In the genomic region with DNA sequence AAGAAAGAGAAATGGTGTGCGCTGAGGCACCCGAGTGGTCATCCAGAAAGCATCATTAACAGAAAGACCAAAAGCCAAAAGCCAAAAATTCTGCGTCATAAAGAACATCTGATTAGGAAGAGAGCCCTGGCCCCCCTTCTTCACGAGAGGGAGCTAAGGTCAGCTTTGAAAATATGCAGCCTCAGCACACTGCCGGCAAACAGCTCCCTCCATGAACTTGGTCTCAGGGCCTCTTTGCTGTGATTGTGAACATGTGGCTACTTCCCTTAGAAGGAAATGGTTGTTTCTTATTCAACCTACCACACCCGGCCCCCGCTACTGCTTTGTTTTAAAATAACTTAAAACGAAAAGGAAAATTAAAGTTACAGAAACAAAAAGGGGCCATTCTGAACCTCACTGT, we compare ENCODE assay signal across 10 mouse cellular contexts. TPM values are rescaled to one million over a fixed set of nuclear protein-coding genes. Genes with fewer than 3 reads are reported as not detected.
A peak's percentile ranks its signal among the peaks of the same experiment; 100 is the strongest.
DNase-seq lines count a peak whose midpoint lies in the region; ATAC-seq lines count a peak whose summit lies in the region.
"Had no signal": no experiment of that assay in that cellular context is flagged by ENCODE, and none has a peak within 500 bp of the region (broad histone marks: within the 10 kb centered on the region; RNA-seq: fewer than 3 reads in every experiment).

No protein-coding gene starts in this region.

- peak overlapping the region; percentile 47; the same call in 1 of the 2 replicates for H3K27ac ChIP-seq in intestine, embryonic 14.5 days (ENCODE audit: low read depth)
- no peak overlapping the region for H3K27ac ChIP-seq in intestine, embryonic 15.5 days

- no peak for ATAC-seq in intestine, embryonic 14.5 days (replicated peaks; ENCODE audit: low FRiP score, low TSS enrichment, low read depth)
- ATAC-seq in intestine, embryonic 15.5 days = no peak
- ATAC-seq in megakaryocyte-erythroid progenitor cell, adult 5-6 weeks (replicated peaks; ENCODE audit: low FRiP score, low TSS enrichment, poor library complexity, severe bottlenecking) = no peak
- ATAC-seq: hindbrain, embryonic 16.5 days had no signal

- no peak overlapping the region for H3K4me2 ChIP-seq in intestine, embryonic 14.5 days (ENCODE audit: low read length)
- H3K4me2 ChIP-seq in intestine, embryonic 15.5 days (replicated peaks) = no peak overlapping the region
- H3K4me2 ChIP-seq: embryonic facial prominence, embryonic 12.5 days had no signal

- DNase-seq in adrenal gland, adult 2 months = peak; percentile 35
- DNase-seq in adrenal gland, adult 18-20 months (ENCODE audit: low spot score in 2 of 2) = no peak
- no peak for DNase-seq in intestine, embryonic 14.5 days (ENCODE audit: low spot score)
- peak; percentile 53 to 66 for DNase-seq in kidney, adult 8-10 months
- DNase-seq in lung, postnatal 14 days = peak; percentile 24
- no peak for DNase-seq in cerebellum, postnatal 4 days (ENCODE audit: low spot score in 2 of 2)

- H3K9me3 ChIP-seq in intestine, embryonic 14.5 days (ENCODE audit: control insufficient read depth, low read length) = no peaks in the 10 kb centered on the region
- no peaks in the 10 kb centered on the region for H3K9me3 ChIP-seq in intestine, embryonic 15.5 days
- H3K9me3 ChIP-seq: embryonic facial prominence, embryonic 12.5 days had no signal

- WGBS in intestine, embryonic 14.5 days = 39% methylated on average over 8 of the region's 8 CpGs
- 40% methylated on average over 8 of the region's 8 CpGs for WGBS in intestine, embryonic 15.5 days

- H3K27me3 ChIP-seq in intestine, embryonic 14.5 days (replicated peaks; ENCODE audit: control insufficient read depth, insufficient read depth, low read length) = no peaks in the 10 kb centered on the region
- H3K27me3 ChIP-seq in intestine, embryonic 15.5 days (replicated peaks) = no peaks in the 10 kb centered on the region
- H3K27me3 ChIP-seq: embryonic facial prominence, embryonic 12.5 days had no signal

- no peak overlapping the region for H3K9ac ChIP-seq in intestine, embryonic 14.5 days (ENCODE audit: low read length)
- no peak overlapping the region for H3K9ac ChIP-seq in intestine, embryonic 15.5 days
- H3K9ac ChIP-seq: embryonic facial prominence, embryonic 12.5 days had no signal

- H3K4me3 ChIP-seq in intestine, embryonic 14.5 days (ENCODE audit: low read depth, low read length) = no peak overlapping the region
- no peak overlapping the region for H3K4me3 ChIP-seq in intestine, embryonic 15.5 days (replicated peaks)
- H3K4me3 ChIP-seq: embryonic facial prominence, embryonic 12.5 days had no signal

- no peaks in the 10 kb centered on the region for H3K36me3 ChIP-seq in intestine, embryonic 14.5 days (ENCODE audit: control insufficient read depth, insufficient read depth, low read length)
- H3K36me3 ChIP-seq in intestine, embryonic 15.5 days = no peaks in the 10 kb centered on the region
- H3K36me3 ChIP-seq: embryonic facial prominence, embryonic 12.5 days had no signal

- peaks cover 23% of the 10 kb centered on the region for H3K4me1 ChIP-seq in intestine, embryonic 14.5 days (replicated peaks; ENCODE audit: control insufficient read depth, insufficient read depth, low read length)
- peaks cover 47% of the 10 kb centered on the region for H3K4me1 ChIP-seq in intestine, embryonic 15.5 days (replicated peaks)

RNA-seq across cellular contexts. Expression of a gene that starts 44.4 kb away (rescaled TPM):
- 10 to 100 TPM; 73.0 to 87.9 TPM for total RNA-seq in adrenal gland, adult 2 months (2021)
- 107 and 117 TPM in 2 replicates for polyA plus RNA-seq in adrenal gland, adult 2 months (2012; rRNA removed)
- 10 to 100 TPM; 83.1 to 93.5 TPM for total RNA-seq in adrenal gland, adult 18-20 months (2021)
- 108 and 111 TPM in 2 replicates for polyA plus RNA-seq in intestine, embryonic 14.5 days (2014; fragmentation: Nextera tagmentation; extraction: Ambion mirVana)
- polyA plus RNA-seq in intestine, embryonic 15.5 days (2015; fragmentation: Nextera tagmentation; extraction: Ambion mirVana) = 96.7 and 104 TPM in 2 replicates
- total RNA-seq in megakaryocyte-erythroid progenitor cell, adult 5-6 weeks (2014; fragmentation: Nextera tagmentation) = 18.3 and 24.5 TPM in 2 replicates
- total RNA-seq in megakaryocyte-erythroid progenitor cell, adult 5-6 weeks (2017) = 7.4 and 14.8 TPM in 2 replicates

RNA-seq across cellular contexts. Expression of a gene that starts 48.2 kb away (rescaled TPM):
- 10 to 100 TPM; 26.7 to 40.0 TPM for total RNA-seq in adrenal gland, adult 2 months (2021)
- 75.8 and 78.8 TPM in 2 replicates for polyA plus RNA-seq in adrenal gland, adult 2 months (2012; rRNA removed)
- 10 to 100 TPM; 31.8 to 41.9 TPM for total RNA-seq in adrenal gland, adult 18-20 months (2021)
- 54.8 and 58.2 TPM in 2 replicates for polyA plus RNA-seq in intestine, embryonic 14.5 days (2014; fragmentation: Nextera tagmentation; extraction: Ambion mirVana)
- 59.5 and 59.7 TPM in 2 replicates for polyA plus RNA-seq in intestine, embryonic 15.5 days (2015; fragmentation: Nextera tagmentation; extraction: Ambion mirVana)
- 0.37 TPM in 1 of 2 replicates, not detected in the other for total RNA-seq in megakaryocyte-erythroid progenitor cell, adult 5-6 weeks (2014; fragmentation: Nextera tagmentation)
- total RNA-seq in megakaryocyte-erythroid progenitor cell, adult 5-6 weeks (2017) = 0.15 TPM in 1 of 2 replicates, not detected in the other

Comparison
In these comparisons a context has a peak if more than half of its experiments do, and no peak if none do; other contexts are left out.
1. DNase-seq: peak in adrenal gland, adult 2 months (single experiment), kidney, adult 8-10 months (2 of 2) and lung, postnatal 14 days (single experiment); none in adrenal gland, adult 18-20 months (0 of 2), intestine, embryonic 14.5 days (single experiment) and cerebellum, postnatal 4 days (0 of 2).
2. RNA of a gene that starts 48.2 kb away (total RNA-seq): 31.8 to 41.9 TPM in adrenal gland, adult 18-20 months and 26.7 to 40.0 TPM in adrenal gland, adult 2 months; 0.15 to 0.37 TPM in megakaryocyte-erythroid progenitor cell, adult 5-6 weeks; every median in the first group is over 10 times any median in the second.